Mouse (Mus musculus) neural tube, embryonic 12.5 days (tissue): ENCODE measurements around the gene Tspan8. TPM values are rescaled to one million over a fixed set of nuclear protein-coding genes. Genes with fewer than 3 reads are reported as not detected.

Experiments
- ATAC-seq: fragments of 200-750 bp; cut with Nextera tagmentation; 2 replicates; pipeline ENCODE4 v1.8.0; 2017; ENCODE audit warnings: low read depth, mild to moderate bottlenecking, moderate TSS enrichment, moderate library complexity; ENCODE audit not compliant: low FRiP score
- H3K27ac ChIP-seq: fragments of 300-500 bp; sonication (generic); 2 replicates; pipeline ENCODE4 v1.5.1; 2016
- H3K27me3 ChIP-seq: fragments of 300-500 bp; sonication (generic); replicated peaks from 2 replicates; pipeline ENCODE4 v1.6.1; 2016; ENCODE audit warnings: mild to moderate bottlenecking
- H3K36me3 ChIP-seq: fragments of 300-500 bp; sonication (generic); 2 replicates; pipeline ENCODE4 v1.6.1; 2016; ENCODE audit warnings: mild to moderate bottlenecking
- H3K4me1 ChIP-seq: fragments of 300-500 bp; sonication (generic); 2 replicates; pipeline ENCODE4 v1.6.1; 2016
- H3K4me2 ChIP-seq: fragments of 300-500 bp; sonication (generic); replicated peaks from 2 replicates; pipeline ENCODE4 v1.6.1; 2016; ENCODE audit warnings: mild to moderate bottlenecking
- H3K4me3 ChIP-seq: fragments of 300-500 bp; sonication (generic); 2 replicates; pipeline ENCODE4 v1.5.1; 2016
- H3K9ac ChIP-seq: fragments of 300-500 bp; sonication (generic); 2 replicates; pipeline ENCODE4 v1.6.1; 2016; ENCODE audit warnings: mild to moderate bottlenecking
- H3K9me3 ChIP-seq: fragments of 300-500 bp; sonication (generic); 2 replicates; pipeline ENCODE4 v1.6.1; 2016; ENCODE audit warnings: mild to moderate bottlenecking
- WGBS: fragments of 180-500 bp; shearing (Covaris S2); methylation state at CpG from one replicate; pipeline ENCODE4 v1.1.7; 2016; 5-methylcytosine and 5-hydroxymethylcytosine counted together
- polyA plus RNA-seq: library from polyadenylated mRNA; unstranded; fragments of >200 nt; fragmentation: Nextera tagmentation; extraction: Ambion mirVana; gene quantifications from 2 replicates; pipeline ENCODE4 v1.2.1, GENCODE M21; 2016

Tspan8 gene
- polyA plus RNA-seq, 1 experiment from 2014 or later, result 0.56 TPM

DNA sequence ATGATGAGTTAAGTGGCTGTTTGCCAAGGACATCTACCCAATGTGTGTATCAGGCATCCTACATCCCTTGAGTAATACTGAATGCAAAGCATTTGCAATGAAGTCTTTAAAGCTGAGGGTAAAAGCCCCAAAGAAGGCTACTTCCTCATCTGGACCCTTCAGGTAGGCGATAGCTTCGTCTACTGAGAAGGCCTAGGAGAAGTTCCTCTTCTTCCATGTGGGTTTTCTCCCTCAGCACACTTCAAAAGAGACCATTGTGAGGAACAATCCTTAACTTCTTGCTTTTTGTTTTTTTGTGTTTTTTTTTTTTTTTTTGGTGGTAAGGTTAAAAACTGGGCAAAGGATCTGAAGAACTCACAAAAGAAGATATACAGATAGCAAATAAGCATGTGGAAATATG lies 12.9 kb upstream of the Tspan8 start:
- Histone ChIP-seq H3K4me2 (no peak overlapping the region), H3K27me3 (no peaks in the 10 kb centered on the region), H3K36me3 (no peaks in the 10 kb centered on the region), H3K4me1 (no peaks in the 10 kb centered on the region), H3K9me3 (no peaks in the 10 kb centered on the region), H3K27ac (no peak overlapping the region), H3K9ac (no peak overlapping the region), H3K4me3 (no peak overlapping the region)
- no peak for ATAC-seq
- WGBS, result 87% methylated on average over 2 of the region's 2 CpGs

DNA sequence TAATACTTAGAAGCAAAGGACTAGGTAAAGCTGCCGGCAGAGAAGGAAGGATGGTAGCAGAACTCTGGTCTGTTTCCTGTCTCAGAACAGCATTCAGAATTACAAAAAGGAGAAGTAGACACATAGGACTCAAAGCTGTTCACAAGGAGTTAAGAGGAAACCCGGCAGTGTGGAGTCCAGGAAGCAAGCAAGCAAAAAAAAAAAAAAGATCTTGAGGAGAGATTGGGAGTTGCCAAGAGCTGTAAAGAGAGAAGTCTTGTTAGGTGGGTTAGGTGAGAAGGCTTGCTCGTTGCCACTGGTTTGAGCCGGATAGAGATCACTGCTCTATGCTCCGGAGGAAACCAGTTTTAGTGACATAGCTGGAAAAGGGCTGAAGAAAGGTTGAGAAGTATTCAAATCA lies 10.6 kb upstream of the Tspan8 start:
- Histone ChIP-seq H3K36me3 (no peaks in the 10 kb centered on the region), H3K27me3 (no peaks in the 10 kb centered on the region), H3K27ac (no peak overlapping the region), H3K9ac (no peak overlapping the region), H3K4me2 (no peak overlapping the region), H3K4me1 (no peaks in the 10 kb centered on the region), H3K9me3 (no peaks in the 10 kb centered on the region), H3K4me3 (no peak overlapping the region)
- WGBS, result 87% methylated on average over 5 of the region's 5 CpGs
- no peak for ATAC-seq

DNA sequence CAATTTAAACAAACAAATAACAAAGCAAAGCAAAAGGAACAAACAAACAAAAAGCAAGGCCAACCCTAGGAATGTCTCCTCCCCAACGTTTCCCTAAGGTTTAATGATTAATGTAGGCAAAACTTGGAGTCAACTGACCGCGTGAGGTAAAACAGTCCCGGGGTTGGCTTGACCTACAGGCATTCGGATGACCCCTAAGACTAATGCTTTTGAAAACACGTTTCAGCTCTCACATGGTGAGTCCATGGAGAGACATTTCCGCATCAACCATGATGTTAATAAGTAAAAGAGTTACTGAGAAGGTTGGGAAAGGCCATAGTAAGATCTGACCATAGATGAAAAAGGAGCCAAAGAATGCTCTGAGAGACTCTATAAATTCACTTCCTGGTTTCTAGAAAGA lies 7.5 kb upstream of the Tspan8 start:
- H3K9ac ChIP-seq, result no peak overlapping the region
- H3K4me1 ChIP-seq, result no peaks in the 10 kb centered on the region
- no peak overlapping the region for H3K4me3 ChIP-seq
- no peak for ATAC-seq
- no peak overlapping the region for H3K4me2 ChIP-seq
- H3K27ac ChIP-seq, result no peak overlapping the region
- no peaks in the 10 kb centered on the region for H3K27me3 ChIP-seq
- 76% methylated on average over 7 of the region's 7 CpGs for WGBS
- no peaks in the 10 kb centered on the region for H3K36me3 ChIP-seq
- no peaks in the 10 kb centered on the region for H3K9me3 ChIP-seq

DNA sequence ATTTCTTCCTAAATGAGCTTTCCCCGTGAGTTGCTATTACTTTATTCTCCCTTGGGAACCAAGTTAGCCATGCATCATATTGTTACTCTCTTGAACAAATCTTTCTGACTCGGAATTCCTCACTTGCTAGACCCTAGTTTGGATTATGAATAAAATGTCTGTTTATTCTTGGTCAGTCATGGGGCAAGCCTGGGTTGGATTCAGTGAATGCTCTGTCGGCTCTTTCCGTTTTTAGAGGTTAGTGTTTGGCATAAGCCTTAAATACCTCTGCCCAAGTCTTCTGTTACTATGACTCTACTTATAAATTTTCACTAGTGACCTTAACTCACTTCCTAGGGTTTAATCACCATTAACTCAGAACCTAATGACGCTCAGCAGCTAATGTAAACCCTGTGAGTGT lies 5.1 kb upstream of the Tspan8 start:
- ATAC-seq, result no peak
- Histone ChIP-seq H3K4me2 (no peak overlapping the region), H3K4me3 (no peak overlapping the region), H3K27me3 (no peaks in the 10 kb centered on the region), H3K27ac (no peak overlapping the region), H3K9ac (no peak overlapping the region), H3K36me3 (no peaks in the 10 kb centered on the region), H3K4me1 (no peaks in the 10 kb centered on the region), H3K9me3 (no peaks in the 10 kb centered on the region)
- 62% methylated on average over 5 of the region's 5 CpGs for WGBS

DNA sequence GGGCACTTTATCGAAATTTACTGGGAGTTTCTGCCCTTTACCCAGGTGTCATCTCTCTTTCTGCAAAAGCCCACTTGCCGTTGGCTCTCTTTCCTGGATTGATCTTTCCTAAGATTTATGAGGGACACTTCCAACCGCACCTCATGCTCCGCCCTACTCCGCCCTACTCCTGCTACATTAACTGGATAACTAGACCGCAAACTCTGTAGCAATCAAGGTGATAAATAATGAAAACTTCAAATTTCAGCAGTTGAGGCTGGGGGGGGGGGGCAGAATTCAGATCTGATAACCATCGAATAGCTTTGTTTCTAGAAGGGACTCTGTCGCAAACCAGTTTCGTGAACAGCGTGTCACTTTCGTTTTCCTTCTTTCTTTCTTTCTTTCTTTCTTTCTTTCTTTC lies 1.8 kb upstream of the Tspan8 start:
- Histone ChIP-seq H3K4me3 (no peak overlapping the region), H3K27me3 (no peaks in the 10 kb centered on the region), H3K9ac (no peak overlapping the region), H3K4me2 (no peak overlapping the region), H3K4me1 (no peaks in the 10 kb centered on the region), H3K9me3 (no peaks in the 10 kb centered on the region), H3K36me3 (no peaks in the 10 kb centered on the region), H3K27ac (no peak overlapping the region)
- 88% methylated on average over 11 of the region's 11 CpGs for WGBS
- no peak for ATAC-seq

DNA sequence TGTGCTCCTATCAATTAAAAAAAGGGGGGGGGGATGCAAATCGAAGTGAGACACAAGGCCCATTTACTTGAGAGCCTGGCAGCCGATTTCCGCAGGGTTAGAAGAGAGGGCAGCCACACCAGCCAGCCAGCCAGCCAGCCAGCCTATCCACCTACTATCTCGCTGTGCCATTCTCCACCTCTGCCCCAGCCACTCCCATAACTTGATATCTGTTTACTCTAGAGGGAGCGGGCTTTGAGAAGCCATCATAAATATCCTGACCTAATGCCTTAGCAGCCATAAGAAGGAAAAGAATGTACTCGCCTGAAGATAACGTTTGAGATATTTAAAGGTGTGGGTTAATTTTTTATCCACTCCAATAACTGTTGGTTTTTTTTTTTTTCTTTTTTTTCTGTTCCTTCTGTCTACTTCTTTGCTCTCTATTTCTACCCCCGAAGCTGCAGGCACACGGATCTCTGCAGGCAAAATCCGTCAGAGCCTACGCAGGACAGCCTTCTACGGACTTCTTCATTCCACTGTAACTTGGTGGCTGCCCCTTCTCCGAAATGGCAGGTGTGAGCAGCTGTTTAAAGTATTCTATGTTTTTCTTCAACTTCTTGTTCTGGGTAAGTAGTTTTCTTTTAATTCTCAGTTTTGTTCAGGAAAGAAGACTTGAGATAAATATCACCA lies 558 bp downstream of the Tspan8 start:
- Histone ChIP-seq H3K9me3 (no peaks in the 10 kb centered on the region), H3K4me3 (no peak overlapping the region), H3K9ac (no peak overlapping the region), H3K4me2 (no peak overlapping the region), H3K36me3 (no peaks in the 10 kb centered on the region), H3K27ac (no peak overlapping the region), H3K27me3 (no peaks in the 10 kb centered on the region), H3K4me1 (no peaks in the 10 kb centered on the region)
- 69% methylated on average over 13 of the region's 13 CpGs for WGBS
- ATAC-seq, result no peak

DNA sequence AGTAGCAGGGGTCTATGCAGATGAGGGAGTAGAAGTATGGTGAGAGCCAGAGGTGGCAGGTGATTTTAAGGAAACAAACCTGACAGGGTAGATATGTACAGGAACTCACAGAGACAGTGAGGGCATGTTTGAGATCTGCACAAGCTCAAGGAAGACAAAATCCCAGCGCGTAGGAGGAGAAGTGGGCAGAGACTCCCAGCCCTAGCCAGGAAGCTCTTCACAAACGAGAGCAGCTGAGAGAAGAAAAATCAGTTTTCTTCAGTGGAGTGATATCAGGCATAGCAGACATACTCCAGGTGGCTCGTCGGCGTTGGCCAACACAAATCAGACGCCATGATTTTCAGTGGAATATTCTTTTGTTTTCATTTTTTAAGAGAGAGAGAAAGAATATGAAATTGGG lies 8.7 kb downstream of the Tspan8 start:
- Histone ChIP-seq H3K9me3 (no peaks in the 10 kb centered on the region), H3K27ac (no peak overlapping the region)

DNA sequence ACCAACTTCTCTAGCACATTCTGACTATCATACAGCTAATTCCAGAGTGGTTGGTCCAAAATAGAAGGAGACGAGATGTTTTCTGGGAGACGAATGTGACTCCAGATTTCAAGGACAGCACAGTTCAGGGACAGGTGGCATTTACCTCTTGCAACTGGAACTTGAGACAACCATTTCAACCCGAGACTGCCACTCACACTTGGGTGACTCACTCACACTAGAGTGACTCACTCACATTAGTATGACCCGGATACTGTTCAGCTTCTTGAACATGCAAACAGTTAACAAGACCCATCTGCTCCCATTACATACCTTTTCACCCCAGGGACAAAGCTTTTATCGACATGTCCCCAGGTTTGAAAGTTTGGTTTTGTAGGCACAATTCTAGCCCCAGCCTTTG lies 12.2 kb downstream of the Tspan8 start:
- Histone ChIP-seq H3K4me3 (no peak overlapping the region), H3K27me3 (no peaks in the 10 kb centered on the region), H3K9ac (no peak overlapping the region), H3K36me3 (no peaks in the 10 kb centered on the region), H3K4me1 (no peaks in the 10 kb centered on the region), H3K27ac (no peak overlapping the region), H3K9me3 (no peaks in the 10 kb centered on the region), H3K4me2 (no peak overlapping the region)
- no peak for ATAC-seq
- WGBS, result 89% methylated on average over 5 of the region's 5 CpGs

More for the DNA sequence above, 8.7 kb downstream of the Tspan8 start:
- Histone ChIP-seq H3K4me1 (no peaks in the 10 kb centered on the region), H3K4me3 (no peak overlapping the region), H3K4me2 (no peak overlapping the region), H3K9ac (no peak overlapping the region), H3K27me3 (no peaks in the 10 kb centered on the region), H3K36me3 (no peaks in the 10 kb centered on the region)
- ATAC-seq, result no peak
- 90% methylated on average over 7 of the region's 7 CpGs for WGBS

DNA sequence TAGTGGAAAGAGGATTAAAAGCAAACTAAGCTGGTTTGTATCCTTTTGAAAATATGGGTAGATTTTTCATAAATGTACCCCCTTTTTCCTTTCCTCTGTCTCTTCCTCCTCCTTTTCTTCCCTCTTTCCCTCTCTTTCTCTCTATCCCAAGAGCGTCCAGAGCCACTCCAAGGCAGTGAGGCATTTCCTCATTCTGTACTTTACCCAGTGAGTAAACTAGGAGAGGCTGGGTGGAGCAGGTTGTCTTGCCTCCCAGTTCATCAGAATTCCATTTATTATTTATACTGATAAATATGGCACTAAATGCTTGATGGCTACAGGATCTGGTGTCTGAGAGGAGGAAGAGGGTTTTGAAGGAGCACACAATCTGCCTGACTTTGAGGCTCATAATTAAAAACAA lies 13.1 kb downstream of the Tspan8 start:
- Histone ChIP-seq H3K9me3 (no peaks in the 10 kb centered on the region), H3K4me2 (no peak overlapping the region), H3K36me3 (no peaks in the 10 kb centered on the region), H3K4me3 (no peak overlapping the region), H3K9ac (no peak overlapping the region), H3K27ac (no peak overlapping the region), H3K27me3 (no peaks in the 10 kb centered on the region), H3K4me1 (no peaks in the 10 kb centered on the region)
- no peak for ATAC-seq
- WGBS, result 92% methylated on average over 1 of the region's 1 CpGs

DNA sequence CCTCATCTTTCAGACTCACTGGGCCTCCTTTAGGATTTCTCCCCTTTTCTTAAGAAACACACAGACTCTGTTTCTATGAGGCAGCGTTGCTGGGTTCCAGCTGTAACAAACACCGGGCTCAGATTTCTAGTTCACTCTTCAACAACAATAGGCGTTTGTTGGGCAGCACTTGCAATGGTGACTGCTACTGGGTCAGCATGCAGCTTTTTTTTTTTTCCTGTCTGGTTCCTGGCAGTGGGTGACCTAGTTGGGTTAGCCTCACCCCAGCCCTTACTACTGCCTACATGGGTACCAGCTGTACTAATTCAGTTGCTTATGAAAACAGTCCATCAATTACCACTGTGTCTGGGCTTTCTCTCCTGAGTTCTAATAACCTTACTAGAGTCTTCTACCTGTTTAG lies 14.1 kb downstream of the Tspan8 start:
- H3K4me3 ChIP-seq, result no peak overlapping the region
- no peaks in the 10 kb centered on the region for H3K9me3 ChIP-seq
- WGBS, result 55% methylated on average over 3 of the region's 3 CpGs
- no peak for ATAC-seq
- H3K27me3 ChIP-seq, result no peaks in the 10 kb centered on the region
- no peaks in the 10 kb centered on the region for H3K4me1 ChIP-seq
- no peak overlapping the region for H3K4me2 ChIP-seq
- no peak overlapping the region for H3K27ac ChIP-seq
- H3K9ac ChIP-seq, result no peak overlapping the region
- no peaks in the 10 kb centered on the region for H3K36me3 ChIP-seq

DNA sequence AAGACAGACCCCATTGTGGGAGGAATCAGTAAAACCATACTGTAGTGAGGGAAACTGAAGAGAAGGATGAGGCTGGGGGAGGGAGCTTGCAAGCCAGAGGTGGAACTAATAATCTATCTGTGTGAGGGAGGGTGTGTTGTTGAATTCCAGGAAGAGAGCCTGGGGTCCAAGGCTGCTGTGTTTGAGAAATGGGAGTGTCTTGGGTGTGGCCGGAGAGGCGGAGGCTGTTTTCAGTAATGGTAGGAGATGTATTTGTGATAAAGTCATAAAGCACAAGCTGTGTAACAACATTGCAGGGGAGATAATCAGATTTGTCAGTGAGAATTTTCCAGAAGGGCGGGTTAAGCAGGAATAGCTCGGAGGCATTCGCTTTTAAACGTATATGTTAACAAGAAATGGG lies 17.4 kb downstream of the Tspan8 start:
- Histone ChIP-seq H3K4me1 (no peaks in the 10 kb centered on the region), H3K27me3 (no peaks in the 10 kb centered on the region), H3K27ac (no peak overlapping the region), H3K9ac (no peak overlapping the region), H3K4me3 (no peak overlapping the region), H3K9me3 (no peaks in the 10 kb centered on the region), H3K4me2 (no peak overlapping the region), H3K36me3 (no peaks in the 10 kb centered on the region)
- WGBS, result 89% methylated on average over 6 of the region's 6 CpGs
- ATAC-seq, result no peak

DNA sequence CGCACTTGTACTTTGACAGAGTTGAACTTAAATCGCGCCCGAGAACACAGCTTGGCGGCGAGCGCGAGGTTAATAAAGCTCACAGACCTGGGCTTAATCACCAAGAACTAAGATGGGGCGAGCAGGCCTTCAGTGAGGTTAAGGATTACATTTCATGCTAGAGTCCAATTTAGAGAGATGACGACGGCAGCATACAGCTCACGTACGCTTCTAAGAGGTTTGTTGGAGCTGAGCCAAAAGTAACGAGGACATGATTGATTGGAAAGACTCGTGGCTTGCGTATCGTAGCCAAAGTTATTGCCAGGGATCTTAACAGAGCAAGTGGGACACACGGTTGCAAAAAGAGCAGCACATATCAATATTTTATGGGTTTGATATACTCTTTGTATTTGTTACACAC lies 30.3 kb downstream of the Tspan8 start:
- Histone ChIP-seq H3K27me3 (no peaks in the 10 kb centered on the region), H3K9me3 (no peaks in the 10 kb centered on the region), H3K27ac (no peak overlapping the region), H3K4me1 (no peaks in the 10 kb centered on the region), H3K36me3 (no peaks in the 10 kb centered on the region), H3K9ac (no peak overlapping the region), H3K4me2 (no peak overlapping the region), H3K4me3 (no peak overlapping the region)
- no peak for ATAC-seq
- 59% methylated on average over 18 of the region's 18 CpGs for WGBS

DNA sequence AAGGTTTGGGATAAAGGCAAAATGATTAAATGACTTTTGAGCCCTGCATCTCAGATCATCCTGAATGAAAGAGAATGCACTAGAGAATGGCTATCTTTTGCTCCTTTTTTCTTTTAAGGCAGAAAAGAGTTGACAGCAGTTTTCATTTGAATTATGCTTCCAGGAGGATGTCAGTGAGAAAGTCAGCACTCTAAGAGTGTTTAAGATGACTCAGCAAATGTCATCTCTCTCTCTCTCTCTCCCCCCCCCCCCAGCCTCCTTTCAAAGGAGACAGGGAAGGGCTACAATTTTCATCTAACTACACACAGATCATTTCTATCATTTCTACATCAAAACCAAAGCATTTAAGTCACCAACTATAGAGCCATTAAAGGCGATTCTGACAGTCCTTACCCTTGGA lies 31.9 kb downstream of the Tspan8 start:
- H3K4me3 ChIP-seq, result no peak overlapping the region
- no peaks in the 10 kb centered on the region for H3K36me3 ChIP-seq
- H3K27ac ChIP-seq, result no peak overlapping the region
- WGBS, result 84% methylated on average over 1 of the region's 1 CpGs
- H3K4me1 ChIP-seq, result no peaks in the 10 kb centered on the region
- ATAC-seq, result no peak
- no peak overlapping the region for H3K4me2 ChIP-seq
- no peaks in the 10 kb centered on the region for H3K9me3 ChIP-seq
- no peaks in the 10 kb centered on the region for H3K27me3 ChIP-seq
- no peak overlapping the region for H3K9ac ChIP-seq
